Mouse (Mus musculus): Measurements from ENCODE around the gene Fam160a2. TPM values are rescaled to one million over a fixed set of nuclear protein-coding genes. Genes with fewer than 3 reads are reported as not detected.
A peak's percentile ranks its signal among the peaks of the same experiment; 100 is the strongest.
"Not testable (repeated sequence)": the region's sequence is repeated elsewhere in the genome, so short reads cannot be mapped to it uniquely, and the experiment has no call there.

Gene Fam160a2
- polyA plus RNA-seq, 1 experiment, result 39.3 TPM

DNA sequence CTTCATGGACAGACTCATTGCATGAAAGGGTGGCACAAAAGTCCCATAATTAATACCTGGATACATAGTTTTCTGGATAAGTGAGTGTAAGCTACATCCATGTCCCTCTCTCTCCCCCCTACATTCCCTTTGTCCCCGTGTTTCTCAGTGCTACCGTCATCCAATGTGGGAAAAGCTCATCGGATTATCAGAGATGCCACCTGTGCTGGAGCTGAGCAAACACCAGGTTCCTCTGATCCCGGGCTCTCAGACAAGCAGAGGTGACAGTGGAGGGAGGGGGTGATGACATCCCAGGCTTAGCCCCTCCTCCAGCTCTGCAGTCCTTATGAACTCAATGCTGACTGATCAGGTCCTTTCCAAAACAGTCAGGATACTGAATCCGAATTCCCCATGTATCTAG, 24.5 kb upstream of the Fam160a2 start:
- no peaks in the 10 kb centered on the region for H3K4me1 ChIP-seq (ENCODE audit: control insufficient read depth, insufficient read depth, low read length)
- no peak overlapping the region for H3K27ac ChIP-seq (ENCODE audit: insufficient read depth, low read depth, low read length)
- no peak for TF ChIP-seq POLR2A (IDR thresholded peaks at IDR 0.05; ENCODE audit: borderline replicate concordance, low read depth, low read length)
- no peak for TF ChIP-seq CTCF (IDR thresholded peaks at IDR 0.05; ENCODE audit: low read depth, low read length)
- H3K4me3 ChIP-seq (ENCODE audit: insufficient read depth, low read length), result no peak overlapping the region

GRCm38 (mm10) chr7:105420903-105421302, 21.0 kb upstream of the Fam160a2 start:
- no peak overlapping the region for H3K4me3 ChIP-seq (ENCODE audit: insufficient read depth, low read length)
- H3K4me1 ChIP-seq (ENCODE audit: control insufficient read depth, insufficient read depth, low read length), result no peaks in the 10 kb centered on the region
- TF ChIP-seq CTCF (IDR thresholded peaks at IDR 0.05; ENCODE audit: low read depth, low read length) (no peak), POLR2A (IDR thresholded peaks at IDR 0.05; ENCODE audit: borderline replicate concordance, low read depth, low read length) (no peak)
- H3K27ac ChIP-seq (ENCODE audit: insufficient read depth, low read depth, low read length), result no peak overlapping the region

GRCm38 (mm10) chr7:105418106-105418505, 18.3 kb upstream of the Fam160a2 start:
- TF ChIP-seq CTCF (IDR thresholded peaks at IDR 0.05; ENCODE audit: low read depth, low read length) (no peak), POLR2A (IDR thresholded peaks at IDR 0.05; ENCODE audit: borderline replicate concordance, low read depth, low read length) (no peak)
- no peak overlapping the region for H3K27ac ChIP-seq (ENCODE audit: insufficient read depth, low read depth, low read length)
- no peaks in the 10 kb centered on the region for H3K4me1 ChIP-seq (ENCODE audit: control insufficient read depth, insufficient read depth, low read length)
- no peak overlapping the region for H3K4me3 ChIP-seq (ENCODE audit: insufficient read depth, low read length)

GRCm38 (mm10) chr7:105416529-105416928, 16.7 kb upstream of the Fam160a2 start:
- no peak overlapping the region for H3K4me3 ChIP-seq (ENCODE audit: insufficient read depth, low read length)
- no peak for TF ChIP-seq CTCF (IDR thresholded peaks at IDR 0.05; ENCODE audit: low read depth, low read length)
- TF ChIP-seq POLR2A (IDR thresholded peaks at IDR 0.05; ENCODE audit: borderline replicate concordance, low read depth, low read length), result no peak
- H3K27ac ChIP-seq (ENCODE audit: insufficient read depth, low read depth, low read length), result no peak overlapping the region
- no peaks in the 10 kb centered on the region for H3K4me1 ChIP-seq (ENCODE audit: control insufficient read depth, insufficient read depth, low read length)

DNA sequence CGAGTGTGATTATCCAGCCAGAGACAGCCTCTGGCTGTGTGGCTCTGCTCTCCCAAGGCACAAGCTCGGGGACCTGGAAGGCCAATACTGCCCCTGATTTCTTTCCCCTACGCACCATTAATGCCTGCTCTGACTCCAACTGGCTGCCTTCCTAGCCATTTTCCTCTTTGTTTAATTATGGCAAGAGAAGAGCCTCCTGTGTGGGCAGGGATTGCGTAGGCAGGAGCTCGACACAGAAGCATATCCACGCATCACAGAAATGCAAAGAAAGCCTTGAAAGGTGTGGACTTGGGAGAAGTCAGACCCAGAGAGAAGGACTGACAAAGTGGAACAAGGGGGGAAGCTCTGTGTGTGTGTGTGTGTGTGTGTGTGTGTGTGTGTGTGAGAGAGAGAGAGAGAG, 14.5 kb upstream of the Fam160a2 start:
- no peak for TF ChIP-seq CTCF (IDR thresholded peaks at IDR 0.05; ENCODE audit: low read depth, low read length)
- TF ChIP-seq POLR2A (IDR thresholded peaks at IDR 0.05; ENCODE audit: borderline replicate concordance, low read depth, low read length), result no peak
- Histone ChIP-seq H3K27ac (ENCODE audit: insufficient read depth, low read depth, low read length) (no peak overlapping the region), H3K4me3 (ENCODE audit: insufficient read depth, low read length) (no peak overlapping the region)

DNA sequence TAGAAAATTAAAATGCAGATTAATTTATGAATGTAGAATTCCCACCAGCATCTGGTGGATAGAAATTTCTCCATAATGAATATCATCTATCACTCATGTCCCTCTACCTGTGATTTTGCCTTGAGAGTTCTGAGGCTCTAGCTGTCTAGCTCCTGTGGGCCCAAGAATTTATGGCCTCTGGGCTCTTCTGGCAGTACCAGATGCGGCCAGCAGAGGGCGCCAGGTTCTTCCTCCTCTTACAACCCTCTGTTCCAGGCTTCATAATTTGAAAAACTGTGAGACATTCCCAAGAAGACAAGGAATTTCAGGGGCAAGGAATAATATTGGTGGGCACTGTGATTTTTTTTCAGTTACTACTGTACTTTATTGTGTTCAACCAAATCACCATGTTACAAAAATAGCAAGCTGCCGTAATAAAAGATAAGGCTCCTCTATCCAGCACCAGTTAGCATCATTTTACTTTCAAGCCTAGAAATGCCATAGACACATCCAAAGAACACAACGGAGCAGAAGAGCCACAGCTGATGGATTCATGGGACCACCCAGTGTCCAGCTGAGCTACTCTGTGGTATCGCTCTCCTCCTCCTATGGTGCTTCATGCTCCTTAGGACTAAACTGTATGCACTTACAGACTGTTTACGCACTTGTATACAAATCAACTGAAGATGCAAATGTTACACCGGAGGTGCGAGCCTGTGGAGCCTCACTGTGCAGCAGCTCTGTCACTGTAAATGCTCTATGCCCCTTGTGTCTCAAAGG, 12.2 kb upstream of the Fam160a2 start:
- not testable (repeated sequence) for H3K4me3 ChIP-seq (ENCODE audit: insufficient read depth, low read length); H3K27ac ChIP-seq (ENCODE audit: insufficient read depth, low read depth, low read length); H3K4me1 ChIP-seq (ENCODE audit: control insufficient read depth, insufficient read depth, low read length)
- peak; percentile 94 for TF ChIP-seq CTCF (IDR thresholded peaks at IDR 0.05; ENCODE audit: low read depth, low read length)

More for the DNA sequence above, 14.5 kb upstream of the Fam160a2 start:
- H3K4me1 ChIP-seq (ENCODE audit: control insufficient read depth, insufficient read depth, low read length), result no peaks in the 10 kb centered on the region

- Histone ChIP-seq H3K27ac (ENCODE audit: insufficient read depth, low read depth, low read length) (no peak overlapping the region), H3K4me3 (ENCODE audit: insufficient read depth, low read length) (no peak overlapping the region), H3K4me1 (ENCODE audit: control insufficient read depth, insufficient read depth, low read length) (no peaks in the 10 kb centered on the region; the same call in 1 of the 2 replicates)
- no peak for TF ChIP-seq POLR2A (IDR thresholded peaks at IDR 0.05; ENCODE audit: borderline replicate concordance, low read depth, low read length)
- TF ChIP-seq CTCF (IDR thresholded peaks at IDR 0.05; ENCODE audit: low read depth, low read length), result no peak
Measured at GRCm38 (mm10) chr7:105406322-105406721, 6.5 kb upstream of the Fam160a2 start.

GRCm38 (mm10) chr7:105404268-105404667, 4.4 kb upstream of the Fam160a2 start, which contains the start of gene Cnga4:
Gene Cnga4, plus strand, starts transcription at chr7:105404568.
- Histone ChIP-seq H3K27ac (ENCODE audit: insufficient read depth, low read depth, low read length) (no peak within 1 kb of the TSS), H3K4me3 (ENCODE audit: insufficient read depth, low read length) (no peak within 1 kb of the TSS), H3K4me1 (ENCODE audit: control insufficient read depth, insufficient read depth, low read length) (no peaks in the 10 kb centered on the region; the same call in 1 of the 2 replicates)
- TF ChIP-seq POLR2A (IDR thresholded peaks at IDR 0.05; ENCODE audit: borderline replicate concordance, low read depth, low read length), result no peak
- TF ChIP-seq CTCF (IDR thresholded peaks at IDR 0.05; ENCODE audit: low read depth, low read length), result no peak

GRCm38 (mm10) chr7:105399058-105399934, 558 bp downstream of the Fam160a2 start:
- TF ChIP-seq POLR2A (IDR thresholded peaks at IDR 0.05; ENCODE audit: borderline replicate concordance, low read depth, low read length) (peak; percentile 34; the same call in 1 of the 2 replicates), CTCF (IDR thresholded peaks at IDR 0.05; ENCODE audit: low read depth, low read length) (no peak)
- Histone ChIP-seq H3K4me1 (ENCODE audit: control insufficient read depth, insufficient read depth, low read length) (peaks cover 16% of the 10 kb centered on the region), H3K27ac (ENCODE audit: insufficient read depth, low read depth, low read length) (peak overlapping the region; percentile 65), H3K4me3 (ENCODE audit: insufficient read depth, low read length) (peak overlapping the region; percentile 92)

- TF ChIP-seq CTCF (IDR thresholded peaks at IDR 0.05; ENCODE audit: low read depth, low read length), result no peak
- TF ChIP-seq POLR2A (IDR thresholded peaks at IDR 0.05; ENCODE audit: borderline replicate concordance, low read depth, low read length), result no peak
- H3K27ac ChIP-seq (ENCODE audit: insufficient read depth, low read depth, low read length), result no peak overlapping the region
- peaks cover 20% of the 10 kb centered on the region for H3K4me1 ChIP-seq (ENCODE audit: control insufficient read depth, insufficient read depth, low read length)
- H3K4me3 ChIP-seq (ENCODE audit: insufficient read depth, low read length), result no peak overlapping the region
Measured at GRCm38 (mm10) chr7:105396126-105396525, 3.7 kb downstream of the Fam160a2 start.
